Mouse (Mus musculus): ENCODE data around the gene Usp10.

Usp10 gene

GRCm38 (mm10) chr8:119960531-119961104 lies 50.5 kb downstream of the Usp10 start:
- no peak for DNase-seq (ENCODE audit: low read depth, low spot score)

GRCm38 (mm10) chr8:119964859-119965258 lies 54.7 kb downstream of the Usp10 start:
- no peak for DNase-seq (ENCODE audit: low read depth, low spot score)

- no peak for DNase-seq (ENCODE audit: low read depth, low spot score)
These were observed 57.3 kb downstream of the Usp10 start for GRCm38 (mm10) chr8:119967435-119967834.

- no peak for DNase-seq (ENCODE audit: low read depth, low spot score)
These were observed 60.0 kb downstream of the Usp10 start for GRCm38 (mm10) chr8:119970169-119970568.

GRCm38 (mm10) chr8:119972558-119972957 lies 62.4 kb downstream of the Usp10 start:
- no peak for DNase-seq (ENCODE audit: low read depth, low spot score)

GRCm38 (mm10) chr8:119978770-119979381 lies 68.7 kb downstream of the Usp10 start:
- no peak for DNase-seq (ENCODE audit: low read depth, low spot score)

- no peak for DNase-seq (ENCODE audit: low read depth, low spot score)
These were observed 71.1 kb downstream of the Usp10 start for GRCm38 (mm10) chr8:119981253-119981652.

GRCm38 (mm10) chr8:119984085-119984484 lies 73.9 kb downstream of the Usp10 start:
- DNase-seq (ENCODE audit: low read depth, low spot score), result no peak

- DNase-seq (ENCODE audit: low read depth, low spot score), result no peak
These were observed 76.0 kb downstream of the Usp10 start for GRCm38 (mm10) chr8:119986174-119986573.

- DNase-seq (ENCODE audit: low read depth, low spot score), result no peak
These were observed 77.9 kb downstream of the Usp10 start for GRCm38 (mm10) chr8:119988087-119988486.

- peak; percentile 43 for DNase-seq (ENCODE audit: low read depth, low spot score)
These were observed 82.1 kb downstream of the Usp10 start, which contains the start of gene Crispld2 for GRCm38 (mm10) chr8:119992249-119992648. Gene Crispld2, plus strand, starts transcription at chr8:119992438.

- no peak for DNase-seq (ENCODE audit: low read depth, low spot score)
These were observed 84.0 kb downstream of the Usp10 start for GRCm38 (mm10) chr8:119994114-119994513.

GRCm38 (mm10) chr8:119994556-119994955 lies 84.4 kb downstream of the Usp10 start:
- no peak for DNase-seq (ENCODE audit: low read depth, low spot score)

GRCm38 (mm10) chr8:119997266-119997665 lies 87.1 kb downstream of the Usp10 start:
- DNase-seq (ENCODE audit: low read depth, low spot score), result no peak

GRCm38 (mm10) chr8:120000461-120000860 lies 90.3 kb downstream of the Usp10 start:
- no peak for DNase-seq (ENCODE audit: low read depth, low spot score)

GRCm38 (mm10) chr8:120001712-120002111 lies 91.6 kb downstream of the Usp10 start:
- DNase-seq (ENCODE audit: low read depth, low spot score), result no peak

GRCm38 (mm10) chr8:120002348-120002747 lies 92.2 kb downstream of the Usp10 start:
- no peak for DNase-seq (ENCODE audit: low read depth, low spot score)

GRCm38 (mm10) chr8:120004154-120004702 lies 94.1 kb downstream of the Usp10 start:
- DNase-seq (ENCODE audit: low read depth, low spot score), result no peak

- no peak for DNase-seq (ENCODE audit: low read depth, low spot score)
These were observed 94.7 kb downstream of the Usp10 start for GRCm38 (mm10) chr8:120004705-120005381.

- DNase-seq (ENCODE audit: low read depth, low spot score), result no peak
These were observed 96.5 kb downstream of the Usp10 start for GRCm38 (mm10) chr8:120006645-120007160.

All from retina, postnatal 7 days (tissue).